Mouse (Mus musculus): ENCODE measurements around the gene Ncdn.

The Ncdn gene

DNA sequence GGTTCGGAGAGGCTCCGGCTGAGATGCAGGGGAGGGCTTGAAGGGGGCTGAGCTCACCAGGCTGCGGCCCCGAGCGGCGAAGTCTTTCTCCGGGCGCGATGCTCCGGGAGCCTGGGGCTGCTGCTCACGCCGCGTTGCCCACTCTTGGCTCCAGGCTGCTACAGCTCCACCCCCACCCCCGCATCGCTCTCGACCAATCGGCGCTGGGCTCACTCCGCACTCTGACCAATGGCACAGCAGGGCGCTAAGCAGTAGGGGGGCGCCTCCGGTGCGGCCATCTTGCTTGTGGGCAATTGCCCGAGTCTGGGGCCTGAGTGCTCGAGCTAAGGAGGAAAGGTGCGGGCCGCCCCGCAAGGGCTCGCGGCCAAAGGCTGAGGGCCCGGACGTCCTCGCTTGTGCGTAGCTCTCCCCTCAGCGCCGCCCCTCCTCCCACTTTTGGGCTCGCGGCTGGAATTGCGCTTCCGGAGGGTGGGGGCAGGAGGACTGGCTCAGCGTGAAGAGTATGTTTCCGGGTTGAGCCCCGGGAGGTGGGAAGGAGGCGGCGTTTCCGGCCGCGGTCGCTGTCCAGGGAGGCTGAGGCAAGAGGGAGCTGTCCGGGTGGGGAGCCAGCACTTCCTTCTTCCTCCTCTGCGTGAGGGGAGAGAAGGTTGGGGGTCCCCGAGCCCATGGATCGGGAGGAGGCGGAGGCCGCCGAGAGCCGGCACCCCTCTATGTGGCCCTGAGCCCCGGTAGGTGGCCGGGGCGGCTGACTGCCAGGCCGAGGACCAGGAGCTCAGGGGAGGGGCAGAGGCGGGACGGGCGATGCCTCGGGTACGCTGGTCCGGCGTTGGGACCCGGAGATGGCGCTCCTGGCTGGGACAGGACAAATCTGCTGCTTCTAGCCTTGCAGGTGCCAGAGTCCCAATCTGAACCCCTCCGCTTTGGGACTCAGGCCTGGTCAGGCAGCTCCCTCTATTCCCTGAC is at the start of gene Ncdn, which contains the start of gene AU040320:
Ncdn (minus strand) TSS at position 171 of the 963 bp plus-strand sequence.
AU040320 (plus strand) TSS at position 277 of the 963 bp plus-strand sequence.
- peak; percentile 91 for DNase-seq (ENCODE audit: low read depth)

DNA sequence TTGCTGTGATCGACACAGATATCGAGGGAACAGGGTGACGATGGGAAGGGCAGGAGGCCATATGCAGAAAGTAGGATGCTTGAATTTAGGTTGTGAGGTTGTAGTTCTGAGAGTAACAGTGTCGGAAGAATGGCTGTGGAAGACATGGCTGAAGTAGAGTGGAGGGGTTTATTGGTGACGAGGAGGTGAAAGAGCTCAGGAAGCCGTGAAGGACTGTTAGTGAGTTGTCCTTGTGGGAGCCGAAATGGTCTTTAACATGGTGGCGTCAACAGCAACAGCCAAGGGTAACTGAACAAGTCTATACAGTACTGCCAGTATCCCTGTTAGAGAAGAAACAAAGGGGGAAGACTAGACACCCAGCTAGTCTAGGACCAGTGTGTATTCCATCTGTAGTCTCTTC is 48.9 kb upstream of the Ncdn start:
- DNase-seq (ENCODE audit: low read depth): no peak

- no peak for DNase-seq (ENCODE audit: low read depth)
Observed at GRCm38 (mm10) chr4:126792341-126793102, 39.3 kb upstream of the Ncdn start.

DNA sequence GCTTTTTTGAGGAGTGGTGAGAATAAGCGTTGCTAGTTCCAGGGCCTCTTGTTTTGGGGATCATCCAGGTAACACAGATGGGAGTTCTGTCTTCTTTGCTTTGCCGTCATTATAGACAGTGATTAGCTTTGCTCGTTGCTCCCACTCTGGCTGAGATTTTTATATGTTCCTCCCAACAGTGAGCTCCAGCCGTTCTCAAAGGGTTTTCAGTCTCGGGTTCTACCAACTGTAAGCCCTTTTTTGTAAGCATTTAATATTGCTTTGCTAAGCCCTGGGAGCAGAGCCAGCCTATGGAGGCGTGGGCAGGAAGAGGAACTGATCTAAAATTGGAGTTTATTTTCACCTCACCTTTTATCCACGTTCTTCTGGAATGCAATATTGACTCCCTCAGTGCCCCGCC is 29.8 kb upstream of the Ncdn start:
- DNase-seq (ENCODE audit: low read depth): no peak

DNA sequence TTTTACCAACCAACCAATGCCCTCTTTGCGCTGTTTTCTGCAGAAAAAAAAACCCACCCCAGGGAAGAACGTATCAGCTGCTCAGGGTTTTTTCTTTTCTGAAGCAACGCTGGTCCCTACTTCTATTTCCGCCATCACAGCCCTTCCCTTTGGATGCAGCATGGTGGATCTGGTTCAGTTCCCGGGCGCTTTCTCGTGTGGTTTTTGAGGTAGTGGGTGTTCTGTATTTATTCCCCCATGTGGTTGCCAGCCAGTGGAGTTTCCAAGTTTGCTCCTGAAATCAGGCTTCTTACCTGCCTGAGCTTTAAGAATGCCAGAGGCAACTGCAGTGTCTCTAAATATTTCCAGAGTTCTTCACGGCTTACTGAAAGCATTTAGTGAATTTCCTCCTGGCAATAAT is 29.3 kb upstream of the Ncdn start:
- no peak for DNase-seq (ENCODE audit: low read depth)

- DNase-seq (ENCODE audit: low read depth): no peak
Observed at GRCm38 (mm10) chr4:126781871-126782270, 28.6 kb upstream of the Ncdn start.

DNA sequence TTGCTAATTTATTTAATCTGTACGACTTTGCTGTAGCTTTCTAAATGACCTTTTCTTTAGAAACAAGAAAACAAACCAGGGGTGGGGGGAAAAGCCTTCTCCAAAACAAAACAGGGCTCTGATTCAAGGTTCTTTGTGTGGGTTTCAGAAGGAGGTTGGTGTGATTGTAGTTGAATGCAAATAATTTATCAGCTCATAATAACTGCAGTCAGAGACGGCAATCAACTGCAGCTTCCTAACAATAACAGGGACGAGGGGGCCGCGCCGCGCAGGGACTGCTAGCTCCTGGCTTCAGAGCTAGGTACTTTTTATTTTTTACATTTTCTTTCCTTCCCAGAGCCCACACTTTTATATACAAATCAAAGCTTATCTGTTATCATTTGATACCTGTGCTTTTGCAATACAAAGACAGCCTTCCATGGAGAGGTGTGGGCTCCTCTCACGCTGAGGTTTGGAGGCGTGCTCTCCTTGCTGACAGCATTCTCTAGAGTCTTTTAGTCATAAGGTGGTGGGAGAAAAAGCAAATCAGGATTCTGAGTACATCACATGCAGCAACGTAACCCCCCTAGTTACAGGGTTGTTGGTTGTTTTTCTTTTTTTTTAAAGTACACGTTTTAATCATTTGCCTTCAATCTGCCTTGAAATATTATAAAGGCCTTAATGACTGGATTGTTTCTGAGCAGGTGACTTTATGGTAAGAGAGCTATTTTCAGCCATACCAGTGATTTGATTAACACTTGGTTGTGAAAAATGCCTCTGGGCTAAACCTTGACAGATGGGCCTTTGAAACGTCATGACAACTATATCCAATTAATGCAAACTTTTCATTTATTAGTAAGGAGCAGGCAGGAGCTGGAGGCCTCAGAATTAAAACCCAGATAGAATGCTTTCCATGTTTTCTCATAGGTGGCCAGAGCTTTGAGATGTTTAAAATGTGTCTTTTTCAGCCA is 26.9 kb upstream of the Ncdn start:
- DNase-seq (ENCODE audit: low read depth): no peak

GRCm38 (mm10) chr4:126779148-126779581 is 25.9 kb upstream of the Ncdn start:
- DNase-seq (ENCODE audit: low read depth): no peak

DNA sequence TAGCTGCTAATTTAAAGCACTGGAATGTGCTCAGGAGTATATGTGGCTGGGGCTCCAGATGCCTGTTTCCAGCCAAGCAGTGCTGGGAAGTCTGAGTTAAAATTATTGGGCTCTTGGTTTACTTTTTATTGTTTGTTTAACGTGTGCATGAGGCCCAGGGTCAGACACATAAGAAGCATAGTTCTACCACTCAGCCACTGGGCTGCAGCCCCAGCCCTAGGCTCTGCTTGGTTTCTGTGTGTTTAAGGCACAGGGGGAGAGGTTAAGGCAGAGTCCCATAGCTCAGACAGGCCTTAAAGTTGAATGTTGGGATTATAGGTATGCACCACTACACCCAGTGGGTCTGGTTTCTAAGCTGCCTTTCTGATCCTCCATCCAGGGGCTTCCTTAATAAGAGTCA is 21.9 kb upstream of the Ncdn start:
- DNase-seq (ENCODE audit: low read depth): no peak

DNA sequence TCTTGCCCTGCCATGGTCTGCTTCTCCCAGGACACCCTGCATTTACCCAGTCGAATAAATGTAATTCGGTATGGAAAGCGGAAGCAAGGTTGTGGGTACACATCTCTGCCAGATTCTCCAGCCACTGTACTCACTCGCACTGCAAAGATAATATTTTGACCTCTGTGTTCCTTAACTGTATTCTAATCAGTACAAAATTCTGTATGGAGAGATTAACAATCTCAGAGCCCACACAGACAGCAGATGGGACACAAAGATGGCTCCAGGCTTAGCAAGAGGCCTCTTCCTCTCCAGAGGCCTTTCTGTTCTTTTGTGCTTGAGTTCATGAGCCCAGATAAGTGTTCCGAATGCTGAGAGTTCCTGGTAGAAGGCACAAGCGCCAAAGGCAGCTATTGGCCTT is 20.6 kb upstream of the Ncdn start:
- DNase-seq (ENCODE audit: low read depth): no peak

GRCm38 (mm10) chr4:126770831-126771230 is 17.6 kb upstream of the Ncdn start:
- DNase-seq (ENCODE audit: low read depth): no peak

GRCm38 (mm10) chr4:126769800-126770563 is 16.7 kb upstream of the Ncdn start:
- DNase-seq (ENCODE audit: low read depth): no peak

DNA sequence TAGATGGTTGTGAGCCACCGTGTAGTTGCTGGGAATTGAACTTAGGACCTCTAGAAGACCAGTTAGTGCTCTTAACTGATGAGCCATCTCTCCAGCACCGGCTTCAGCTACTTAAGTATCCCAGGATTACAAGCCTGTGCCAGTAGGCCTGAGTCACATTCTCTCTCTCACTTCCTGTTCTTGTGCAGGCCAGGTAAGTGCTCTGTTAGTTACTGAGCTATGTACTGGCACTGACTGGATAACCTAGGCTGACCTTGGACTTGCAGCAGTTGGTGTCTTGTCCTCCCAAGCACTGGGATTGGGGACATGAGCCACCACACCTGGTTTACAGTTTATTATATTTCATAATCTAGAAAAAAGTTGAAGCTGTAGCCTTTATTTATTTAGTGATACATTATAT is 10.2 kb upstream of the Ncdn start:
- DNase-seq (ENCODE audit: low read depth): no peak

DNA sequence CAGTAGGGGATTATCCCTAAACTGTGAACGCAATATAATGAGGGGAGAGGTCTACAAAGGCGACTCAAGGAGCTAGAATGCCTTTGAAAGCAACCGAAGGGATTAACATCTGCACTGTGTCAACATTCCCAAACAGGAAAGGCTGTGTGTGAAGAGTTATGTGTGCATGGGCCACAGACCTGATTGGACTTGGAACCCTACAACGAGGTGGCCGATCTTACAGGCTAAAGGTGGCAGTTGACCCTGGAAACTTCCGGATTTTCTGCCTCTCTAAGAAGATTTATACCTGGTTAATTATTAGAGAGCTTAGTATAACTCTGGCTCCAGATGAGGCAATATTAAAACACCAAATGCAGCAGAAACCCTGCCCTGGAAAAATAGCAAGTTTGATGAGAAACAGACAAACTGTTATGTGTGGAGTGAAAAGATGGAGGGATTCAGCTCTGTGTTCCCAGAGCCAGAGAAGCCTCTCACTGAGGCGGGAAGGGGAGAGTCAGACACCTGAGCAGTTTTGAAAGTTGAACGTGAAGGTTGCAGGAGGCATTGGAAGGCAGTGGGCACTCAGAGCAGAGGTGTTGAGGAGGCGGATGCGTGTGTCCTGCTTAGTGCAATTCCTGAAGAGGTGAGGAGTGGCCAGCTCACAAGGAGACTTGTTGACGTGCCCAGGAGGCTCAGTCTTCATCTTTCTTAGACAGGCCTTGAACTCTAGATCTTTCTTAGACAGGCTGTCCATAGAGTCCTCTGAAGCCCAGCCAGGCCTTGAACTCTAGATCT is 9.5 kb upstream of the Ncdn start:
- no peak for DNase-seq (ENCODE audit: low read depth)

- no peak for DNase-seq (ENCODE audit: low read depth)
Observed at GRCm38 (mm10) chr4:126759435-126759834, 6.2 kb upstream of the Ncdn start.

DNA sequence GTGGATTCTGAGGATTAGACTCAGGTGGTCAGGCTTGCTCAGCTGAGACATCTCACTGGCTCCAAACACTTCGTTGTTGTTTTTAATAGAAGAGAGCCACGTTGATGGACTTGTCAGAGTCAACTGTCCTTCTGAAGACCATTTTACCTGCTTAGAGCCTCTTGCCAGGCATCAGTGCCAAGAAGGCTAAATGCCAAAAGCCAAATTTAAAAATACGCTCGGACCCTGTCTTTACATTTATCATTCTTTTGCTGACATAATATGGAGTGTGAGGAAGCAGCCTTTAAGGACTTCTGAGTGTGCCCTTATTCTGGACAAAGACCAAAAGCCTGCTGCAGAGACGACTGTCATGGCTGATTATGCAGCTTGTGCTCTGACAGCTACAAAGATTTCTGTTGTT is 5.1 kb upstream of the Ncdn start:
- DNase-seq (ENCODE audit: low read depth): no peak

DNA sequence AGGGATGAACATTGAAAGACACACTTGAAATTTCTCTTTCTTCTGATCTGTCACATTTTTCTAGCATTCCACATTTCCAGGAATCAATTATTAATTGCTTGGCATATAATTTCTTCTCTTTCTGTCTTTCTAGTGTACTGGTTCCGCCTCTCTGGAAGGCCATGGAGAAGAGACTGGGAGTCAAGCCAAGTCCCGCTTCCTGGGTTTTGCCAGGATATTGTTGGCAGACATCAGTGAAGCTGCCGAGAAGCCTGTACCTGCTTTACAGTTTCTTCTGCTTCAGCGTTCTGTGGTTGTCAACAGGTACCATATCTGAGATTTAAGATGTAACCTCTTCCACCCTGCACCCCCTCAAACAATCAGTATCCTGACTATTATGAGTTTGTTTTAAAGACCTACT is 3.5 kb upstream of the Ncdn start:
- DNase-seq (ENCODE audit: low read depth): no peak

DNA sequence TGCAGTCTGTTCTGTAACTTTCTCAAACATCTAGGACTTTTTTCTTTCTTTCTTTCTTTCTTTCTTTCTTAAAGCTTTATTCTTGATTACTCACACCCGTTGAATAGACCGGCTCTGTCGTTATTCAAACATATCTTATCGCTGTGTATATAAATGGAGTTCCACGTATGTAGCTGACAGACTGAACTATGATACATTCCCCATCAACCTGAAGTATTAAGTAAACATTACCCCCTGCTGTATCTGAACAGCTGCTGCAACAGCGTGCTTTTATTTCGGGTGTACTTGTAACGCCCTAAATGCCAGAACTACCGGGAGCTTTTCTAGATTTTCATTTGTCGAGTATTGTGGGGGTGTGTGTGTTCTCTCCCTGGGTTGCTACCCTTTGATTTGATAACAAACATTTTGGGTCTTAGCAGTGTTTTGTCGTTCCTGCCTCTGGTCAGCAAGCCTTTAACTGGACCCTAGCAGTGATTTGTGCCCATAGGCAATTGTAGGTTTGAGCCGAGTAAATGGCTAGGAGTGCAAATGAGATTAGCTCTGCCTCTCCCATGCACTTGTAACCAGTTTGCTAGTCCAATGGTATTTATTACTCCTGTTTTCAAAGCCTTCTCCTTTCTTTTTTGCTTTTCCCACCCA is 1.6 kb upstream of the Ncdn start:
- DNase-seq (ENCODE audit: low read depth): no peak

GRCm38 (mm10) chr4:126754231-126754611 is 983 bp upstream of the Ncdn start:
- DNase-seq (ENCODE audit: low read depth): no peak

DNA sequence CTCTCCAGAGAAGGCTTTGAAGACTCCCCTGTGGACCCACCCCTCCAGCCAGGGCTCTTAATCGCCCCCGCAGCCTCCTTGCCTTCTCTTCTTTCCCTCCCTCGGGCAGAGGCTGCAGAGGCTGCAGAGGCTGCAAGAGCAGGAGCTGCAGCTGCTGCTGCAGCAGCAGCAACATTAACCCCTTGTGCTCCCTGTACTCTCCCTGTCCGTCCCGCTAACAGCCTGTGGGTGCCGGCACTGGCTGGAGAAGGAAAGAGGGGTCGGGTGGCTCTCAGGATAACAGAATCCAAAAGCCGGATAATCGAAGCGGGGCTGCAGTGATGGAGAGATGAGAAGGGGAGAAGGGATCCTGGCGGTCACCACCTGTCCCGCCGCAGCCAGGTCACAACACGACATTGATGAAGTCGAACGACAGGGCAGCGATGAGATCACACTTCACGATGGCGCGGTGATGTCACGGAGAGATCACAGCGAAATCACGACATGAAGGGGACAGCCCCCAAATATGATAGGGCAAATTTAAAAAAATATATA is 563 bp downstream of the Ncdn start:
- no peak for DNase-seq (ENCODE audit: low read depth)

Data from fibroblast of lung, adult 2 months (primary cell).